Mouse (Mus musculus) adrenal gland, postnatal 10 days (tissue): ENCODE results near the gene Nhlrc1. TPM values are rescaled to one million over a fixed set of nuclear protein-coding genes. Genes with fewer than 3 reads are reported as not detected.

Experiments
- DNase-seq: peaks from one replicate; pipeline ENCODE4 v3.0.0; 2021; ENCODE audit warnings: mixed read lengths
- long read RNA-seq, 2 experiments: library from polyadenylated mRNA; stranded (forward); transcript quantifications; one replicate each; pipeline ENCODE4 v2.0.0; 2021
- total RNA-seq, 2 experiments: library from RNA; stranded (reverse); gene quantifications; 2 replicates each; pipeline ENCODE4 v1.2.3; 2021

Gene Nhlrc1
- total RNA-seq: 1 to 10 TPM; 3.1 to 5.0 TPM
- long read RNA-seq, experiment 1, transcript Nhlrc1-201 (1 exons, 2,294 nt): major isoform, 12 of 12 reads
- long read RNA-seq, experiment 1, partial matches to known transcripts: 0 of 12 reads
- long read RNA-seq, experiment 1, other reads (novel, unspliced or antisense): 0 of 12 reads
- long read RNA-seq, experiment 2, transcript Nhlrc1-201 (1 exons, 2,294 nt): major isoform, 8 of 8 reads
- long read RNA-seq, experiment 2, partial matches to known transcripts: 0 of 8 reads
- long read RNA-seq, experiment 2, other reads (novel, unspliced or antisense): 0 of 8 reads

GRCm38 (mm10) chr13:47014334-47015194 is at the start of gene Nhlrc1:
Gene Nhlrc1 (minus strand): TSS chr13:47014850.
- DNase-seq: peak; percentile 88

GRCm38 (mm10) chr13:47063985-47064760 is 49.5 kb upstream of the Nhlrc1 start:
- DNase-seq: no peak

- DNase-seq: no peak
Measured at GRCm38 (mm10) chr13:47062756-47063155, 48.1 kb upstream of the Nhlrc1 start.

- DNase-seq: no peak
Measured at GRCm38 (mm10) chr13:47056781-47057180, 42.1 kb upstream of the Nhlrc1 start.

GRCm38 (mm10) chr13:47056126-47056525 is 41.5 kb upstream of the Nhlrc1 start:
- no peak for DNase-seq

- no peak for DNase-seq
Measured at GRCm38 (mm10) chr13:47053971-47054370, 39.3 kb upstream of the Nhlrc1 start.

GRCm38 (mm10) chr13:47050009-47050408 is 35.4 kb upstream of the Nhlrc1 start:
- no peak for DNase-seq

- peak; percentile 18 for DNase-seq
Measured at GRCm38 (mm10) chr13:47047996-47048395, 33.3 kb upstream of the Nhlrc1 start.

GRCm38 (mm10) chr13:47044617-47044947 is 29.9 kb upstream of the Nhlrc1 start, which contains the start of gene Tpmt:
Gene Tpmt (minus strand): TSS chr13:47044737.
- DNase-seq: no peak

GRCm38 (mm10) chr13:47043833-47044616 is 29.4 kb upstream of the Nhlrc1 start:
- peak; percentile 34 for DNase-seq

GRCm38 (mm10) chr13:47043030-47043680 is 28.5 kb upstream of the Nhlrc1 start, which contains the start of gene Kdm1b:
Gene Kdm1b (plus strand): TSS chr13:47043499.
- peak; percentile 100 for DNase-seq

- no peak for DNase-seq
Measured at GRCm38 (mm10) chr13:47042024-47042633, 27.5 kb upstream of the Nhlrc1 start.

- DNase-seq: no peak
Measured at GRCm38 (mm10) chr13:47040061-47040460, 25.4 kb upstream of the Nhlrc1 start.

GRCm38 (mm10) chr13:47037946-47038345 is 23.3 kb upstream of the Nhlrc1 start:
- DNase-seq: no peak

- DNase-seq: no peak
Measured at GRCm38 (mm10) chr13:47033602-47034001, 19.0 kb upstream of the Nhlrc1 start.

- no peak for DNase-seq
Measured at GRCm38 (mm10) chr13:47030376-47031107, 15.9 kb upstream of the Nhlrc1 start.

GRCm38 (mm10) chr13:47020798-47021197 is 6.1 kb upstream of the Nhlrc1 start:
- DNase-seq: no peak

- no peak for DNase-seq
Measured at GRCm38 (mm10) chr13:47019774-47020173, 5.1 kb upstream of the Nhlrc1 start.

- DNase-seq: peak; percentile 64
Measured at GRCm38 (mm10) chr13:47017259-47017658, 2.6 kb upstream of the Nhlrc1 start.

- DNase-seq: no peak
Measured at GRCm38 (mm10) chr13:47015195-47015501, 498 bp upstream of the Nhlrc1 start.
